ENCODE assay signal across 14 mouse cellular contexts in the genomic region with DNA sequence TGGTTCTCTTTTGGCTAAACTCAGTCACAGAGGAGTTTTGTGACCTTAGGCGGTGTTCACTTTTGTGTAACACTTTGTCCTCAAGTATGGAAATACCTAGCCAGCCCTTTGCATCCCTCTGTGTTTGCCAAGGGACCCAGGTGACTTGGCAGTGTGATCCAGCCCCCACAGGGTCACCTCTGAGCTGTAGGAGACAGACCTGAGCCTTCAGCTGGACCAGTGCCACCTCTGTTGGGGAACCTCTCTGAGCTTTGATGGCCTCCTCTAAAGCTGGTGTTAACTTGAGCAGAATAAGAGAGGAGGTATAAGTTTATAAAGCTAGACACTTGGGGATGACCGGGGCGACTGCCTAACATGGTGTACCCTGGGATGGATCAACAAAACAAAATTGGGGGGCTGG. TPM values are rescaled to one million over a fixed set of nuclear protein-coding genes. Genes with fewer than 3 reads are reported as not detected.
DNase-seq lines count a peak whose midpoint lies in the region; ATAC-seq lines count a peak whose summit lies in the region.
"Had no signal": no experiment of that assay in that cellular context is flagged by ENCODE, and none has a peak within 500 bp of the region (broad histone marks: within the 10 kb centered on the region; RNA-seq: fewer than 3 reads in every experiment).

No protein-coding gene starts in this region.

- peak overlapping the region; percentile 74 for H3K4me2 ChIP-seq in forebrain, embryonic 14.5 days (ENCODE audit: low read length)
- peak overlapping the region; percentile 72 for H3K4me2 ChIP-seq in limb, embryonic 11.5 days (ENCODE audit: low read depth, severe bottlenecking)
- peak overlapping the region; percentile 64 for H3K4me2 ChIP-seq in neural tube, embryonic 12.5 days (replicated peaks)

- WGBS in forebrain, embryonic 14.5 days = 98% methylated on average over 3 of the region's 3 CpGs
- 94% methylated on average over 3 of the region's 3 CpGs for WGBS in limb, embryonic 11.5 days
- 95% methylated on average over 3 of the region's 3 CpGs for WGBS in neural tube, embryonic 12.5 days

- H3K27me3 ChIP-seq in forebrain, embryonic 14.5 days (replicated peaks; ENCODE audit: control insufficient read depth, insufficient read depth, low read length) = no peaks in the 10 kb centered on the region
- no peaks in the 10 kb centered on the region for H3K27me3 ChIP-seq in limb, embryonic 11.5 days (ENCODE audit: control insufficient read depth, insufficient read depth, low read length)
- no peaks in the 10 kb centered on the region for H3K27me3 ChIP-seq in neural tube, embryonic 12.5 days (replicated peaks)
- H3K27me3 ChIP-seq: embryonic facial prominence, embryonic 15.5 days had no signal

- peaks cover 18% of the 10 kb centered on the region for H3K4me1 ChIP-seq in forebrain, embryonic 14.5 days (ENCODE audit: control insufficient read depth, insufficient read depth, low read length)
- H3K4me1 ChIP-seq in limb, embryonic 11.5 days (ENCODE audit: control insufficient read depth, insufficient read depth, low read length) = peaks cover 7% of the 10 kb centered on the region
- H3K4me1 ChIP-seq in neural tube, embryonic 12.5 days = peaks cover 19% of the 10 kb centered on the region

- DNase-seq in cerebellum, adult 11-12 months = peak; percentile 66
- DNase-seq in cerebellum, postnatal 36 days = no peak
- no peak for DNase-seq in forebrain, embryonic 14.5 days (ENCODE audit: low spot score)
- no peak for DNase-seq in limb, embryonic 11.5 days (ENCODE audit: low spot score)
- no peak for DNase-seq in adrenal gland, adult 2 months
- DNase-seq in ovary, adult 18-20 months (ENCODE audit: low spot score) = no peak
- no peak for DNase-seq in adrenal gland, postnatal 36 days
- DNase-seq: kidney, adult 18-20 months; right cerebral cortex, postnatal 14 days had no signal

- H3K27ac ChIP-seq in forebrain, embryonic 14.5 days (ENCODE audit: low read depth, low read length) = no peak overlapping the region
- no peak overlapping the region for H3K27ac ChIP-seq in limb, embryonic 11.5 days (replicated peaks; ENCODE audit: low read depth, low read length)
- H3K27ac ChIP-seq in neural tube, embryonic 12.5 days = no peak overlapping the region
- H3K27ac ChIP-seq: embryonic facial prominence, embryonic 15.5 days; heart, embryonic 15.5 days; liver, embryonic 14.5 days; macrophage had no signal

- ATAC-seq in forebrain, embryonic 14.5 days = no peak
- ATAC-seq in limb, embryonic 11.5 days (ENCODE audit: insufficient number of reproducible peaks, low FRiP score, low TSS enrichment, low read depth) = no peak
- ATAC-seq in neural tube, embryonic 12.5 days (ENCODE audit: low FRiP score, low read depth) = no peak

- peak overlapping the region; percentile 65 for H3K4me3 ChIP-seq in forebrain, embryonic 14.5 days (ENCODE audit: low read depth, low read length)
- no peak overlapping the region for H3K4me3 ChIP-seq in limb, embryonic 11.5 days (ENCODE audit: low read depth, low read length)
- H3K4me3 ChIP-seq in neural tube, embryonic 12.5 days = no peak overlapping the region; the same call in 1 of the 2 replicates

- no peaks in the 10 kb centered on the region for H3K9me3 ChIP-seq in forebrain, embryonic 14.5 days (replicated peaks; ENCODE audit: control insufficient read depth, low read length)
- no peaks in the 10 kb centered on the region for H3K9me3 ChIP-seq in limb, embryonic 11.5 days (ENCODE audit: control insufficient read depth, low read length)
- H3K9me3 ChIP-seq in neural tube, embryonic 12.5 days = no peaks in the 10 kb centered on the region
- H3K9me3 ChIP-seq: embryonic facial prominence, embryonic 15.5 days; heart, embryonic 15.5 days had no signal

- peaks cover 20% of the 10 kb centered on the region for H3K36me3 ChIP-seq in forebrain, embryonic 14.5 days (ENCODE audit: control insufficient read depth, insufficient read depth, low read length)
- peaks cover 4% of the 10 kb centered on the region; the same call in 1 of the 2 replicates for H3K36me3 ChIP-seq in limb, embryonic 11.5 days (ENCODE audit: control insufficient read depth, insufficient read depth, low read length)
- H3K36me3 ChIP-seq in neural tube, embryonic 12.5 days = peaks cover 25% of the 10 kb centered on the region
- H3K36me3 ChIP-seq: embryonic facial prominence, embryonic 15.5 days; heart, embryonic 15.5 days had no signal

- no peak overlapping the region; the same call in 1 of the 2 replicates for H3K9ac ChIP-seq in forebrain, embryonic 14.5 days (ENCODE audit: low read length)
- no peak overlapping the region for H3K9ac ChIP-seq in limb, embryonic 11.5 days (ENCODE audit: low read length)
- no peak overlapping the region for H3K9ac ChIP-seq in neural tube, embryonic 12.5 days
- H3K9ac ChIP-seq: heart, embryonic 15.5 days; liver, embryonic 14.5 days had no signal

RNA-seq across cellular contexts. Expression of a gene that starts 1.4 kb away (rescaled TPM):
- 29.3 and 38.7 TPM in 2 replicates for polyA plus RNA-seq in forebrain, embryonic 14.5 days (2014; fragmentation: Nextera tagmentation; extraction: Ambion mirVana)
- 47.9 and 50.8 TPM in 2 replicates for polyA plus RNA-seq in limb, embryonic 11.5 days (2014; fragmentation: Nextera tagmentation; extraction: Ambion mirVana)
- polyA plus RNA-seq in neural tube, embryonic 12.5 days (2016; fragmentation: Nextera tagmentation; extraction: Ambion mirVana) = 35.2 and 42.0 TPM in 2 replicates
- 100 to 1,000 TPM in 1 of 2 experiments, 10 to 100 TPM in 1; 93.7 to 129 TPM for total RNA-seq in adrenal gland, adult 2 months (2021)
- 101 and 134 TPM in 2 replicates for polyA plus RNA-seq in adrenal gland, adult 2 months (2012; rRNA removed)
- 100 to 1,000 TPM; 111 to 142 TPM for total RNA-seq in adrenal gland, postnatal 36 days (2021)

RNA-seq across cellular contexts. Expression of a gene that starts 14.2 kb away (rescaled TPM):
- polyA plus RNA-seq in forebrain, embryonic 14.5 days (2014; fragmentation: Nextera tagmentation; extraction: Ambion mirVana) = 63.4 and 73.8 TPM in 2 replicates
- polyA plus RNA-seq in limb, embryonic 11.5 days (2014; fragmentation: Nextera tagmentation; extraction: Ambion mirVana) = 72.7 and 76.3 TPM in 2 replicates
- 58.4 and 62.4 TPM in 2 replicates for polyA plus RNA-seq in neural tube, embryonic 12.5 days (2016; fragmentation: Nextera tagmentation; extraction: Ambion mirVana)
- 10 to 100 TPM; 42.0 to 57.2 TPM for total RNA-seq in adrenal gland, adult 2 months (2021)
- 21.3 and 22.5 TPM in 2 replicates for polyA plus RNA-seq in adrenal gland, adult 2 months (2012; rRNA removed)
- total RNA-seq in adrenal gland, postnatal 36 days (2021) = 10 to 100 TPM; 41.5 to 47.4 TPM

RNA-seq across cellular contexts. Expression of a gene that starts 22.4 kb away (rescaled TPM):
- polyA plus RNA-seq in forebrain, embryonic 14.5 days (2014; fragmentation: Nextera tagmentation; extraction: Ambion mirVana) = 89.0 and 98.0 TPM in 2 replicates
- 567 and 570 TPM in 2 replicates for polyA plus RNA-seq in limb, embryonic 11.5 days (2014; fragmentation: Nextera tagmentation; extraction: Ambion mirVana)
- 327 and 328 TPM in 2 replicates for polyA plus RNA-seq in neural tube, embryonic 12.5 days (2016; fragmentation: Nextera tagmentation; extraction: Ambion mirVana)
- 100 to 1,000 TPM; 386 to 613 TPM for total RNA-seq in adrenal gland, adult 2 months (2021)
- 341 and 382 TPM in 2 replicates for polyA plus RNA-seq in adrenal gland, adult 2 months (2012; rRNA removed)
- total RNA-seq in adrenal gland, postnatal 36 days (2021) = 100 to 1,000 TPM; 303 to 486 TPM

RNA-seq across cellular contexts. Expression of a gene that starts 35.2 kb away (rescaled TPM):
- 101 and 109 TPM in 2 replicates for polyA plus RNA-seq in forebrain, embryonic 14.5 days (2014; fragmentation: Nextera tagmentation; extraction: Ambion mirVana)
- polyA plus RNA-seq in limb, embryonic 11.5 days (2014; fragmentation: Nextera tagmentation; extraction: Ambion mirVana) = 38.2 and 39.6 TPM in 2 replicates
- 44.6 and 47.1 TPM in 2 replicates for polyA plus RNA-seq in neural tube, embryonic 12.5 days (2016; fragmentation: Nextera tagmentation; extraction: Ambion mirVana)
- 1 to 10 TPM; 2.4 to 5.7 TPM for total RNA-seq in adrenal gland, adult 2 months (2021)
- 18.8 and 30.1 TPM in 2 replicates for polyA plus RNA-seq in adrenal gland, adult 2 months (2012; rRNA removed)
- 1 to 10 TPM; 3.3 to 3.7 TPM for total RNA-seq in adrenal gland, postnatal 36 days (2021)

RNA-seq across cellular contexts. Expression of a gene that starts 49.3 kb away (rescaled TPM):
- polyA plus RNA-seq in forebrain, embryonic 14.5 days (2014; fragmentation: Nextera tagmentation; extraction: Ambion mirVana) = 4.2 and 5.8 TPM in 2 replicates
- 45.0 and 50.9 TPM in 2 replicates for polyA plus RNA-seq in limb, embryonic 11.5 days (2014; fragmentation: Nextera tagmentation; extraction: Ambion mirVana)
- polyA plus RNA-seq in neural tube, embryonic 12.5 days (2016; fragmentation: Nextera tagmentation; extraction: Ambion mirVana) = 9.6 and 10.0 TPM in 2 replicates
- 10 to 100 TPM in 1 of 2 experiments, 1 to 10 TPM in 1; 4.6 to 11.0 TPM for total RNA-seq in adrenal gland, adult 2 months (2021)
- polyA plus RNA-seq in adrenal gland, adult 2 months (2012; rRNA removed) = 54.1 and 60.0 TPM in 2 replicates
- 1 to 10 TPM; 7.2 to 8.5 TPM for total RNA-seq in adrenal gland, postnatal 36 days (2021)
